ENCODE assay signal across 8 mouse cellular contexts in the genomic region with DNA sequence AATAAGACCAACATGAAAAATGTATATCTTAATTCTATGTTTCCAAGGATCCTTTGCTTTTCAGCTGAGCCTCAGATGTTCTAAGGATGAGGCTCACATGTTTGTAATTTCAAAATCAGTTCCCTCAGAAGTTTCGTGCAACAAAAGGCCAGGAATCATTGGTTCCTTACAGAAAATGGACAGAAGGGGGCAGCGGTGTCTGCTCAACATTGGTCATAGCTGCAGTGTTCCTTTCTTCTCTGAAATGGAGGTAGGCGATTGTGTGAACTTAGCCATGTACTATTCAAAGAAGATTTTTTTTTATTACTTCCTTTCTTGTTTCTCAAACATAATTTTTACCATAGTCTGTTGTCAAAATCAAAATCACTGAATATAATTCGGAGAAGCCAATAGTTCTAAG.
DNase-seq lines count a peak whose midpoint lies in the region; ATAC-seq and TF ChIP-seq lines count a peak whose summit lies in the region.

No protein-coding gene starts in this region.

- intact Hi-C loops in left cerebral cortex, postnatal 14 days (cut with DNase I), result loop anchor here (2.0 kb wide), 1 partner anchor 1694 kb away; no protein-coding TSS in a partner anchor

- H3K9ac ChIP-seq in midbrain, embryonic 14.5 days (replicated peaks; ENCODE audit: low read length), result no peak overlapping the region

- H3K4me3 ChIP-seq in cerebellum, adult 2 months (replicated peaks; ENCODE audit: insufficient read depth, low read depth, low read length), result no peak overlapping the region
- no peak overlapping the region for H3K4me3 ChIP-seq in midbrain, embryonic 14.5 days (replicated peaks; ENCODE audit: low read depth, low read length)
- no peak overlapping the region for H3K4me3 ChIP-seq in midbrain, embryonic 10.5 days

- no peak for TF ChIP-seq POLR2A in cerebellum, adult 2 months (IDR thresholded peaks at IDR 0.05; ENCODE audit: borderline replicate concordance, insufficient read depth, low read length)

- peak; percentile 7 to 13 for DNase-seq in cerebellum, adult 2 months
- no peak for DNase-seq in cerebellum, adult 11-12 months
- peak; percentile 67 for DNase-seq in midbrain, embryonic 14.5 days
- DNase-seq in midbrain, embryonic 10.5 days (ENCODE audit: low spot score), result no peak
- DNase-seq in adrenal gland, adult 8-10 months, result peak; percentile 18
- DNase-seq in gastrocnemius, postnatal 25 days, result peak; percentile 36
- peak; percentile 58 to 62 for DNase-seq in left cerebral cortex, postnatal 14 days (ENCODE audit: low spot score in 2 of 2)
- DNase-seq in splenic B cell, adult 2 months (ENCODE audit: low read depth, low spot score), result peak; percentile 5

- no peaks in the 10 kb centered on the region for H3K36me3 ChIP-seq in midbrain, embryonic 14.5 days (ENCODE audit: control insufficient read depth, insufficient read depth, low read length)
- no peaks in the 10 kb centered on the region for H3K36me3 ChIP-seq in midbrain, embryonic 10.5 days
- H3K36me3 ChIP-seq in splenic B cell, adult 2 months (ENCODE audit: control insufficient read depth, insufficient read depth, low read length, poor library complexity, severe bottlenecking), result no peaks in the 10 kb centered on the region

- H3K27ac ChIP-seq in cerebellum, adult 2 months (ENCODE audit: insufficient read depth, low read length), result no peak overlapping the region
- no peak overlapping the region for H3K27ac ChIP-seq in midbrain, embryonic 14.5 days (replicated peaks; ENCODE audit: low read depth, low read length)
- no peak overlapping the region for H3K27ac ChIP-seq in midbrain, embryonic 10.5 days (replicated peaks)

- no peaks in the 10 kb centered on the region for H3K4me1 ChIP-seq in cerebellum, adult 2 months (ENCODE audit: control insufficient read depth, insufficient read depth, low read length)
- H3K4me1 ChIP-seq in midbrain, embryonic 14.5 days (ENCODE audit: control insufficient read depth, insufficient read depth, low read length), result no peaks in the 10 kb centered on the region
- no peaks in the 10 kb centered on the region for H3K4me1 ChIP-seq in midbrain, embryonic 10.5 days

- ATAC-seq in midbrain, embryonic 14.5 days (ENCODE audit: low FRiP score, low TSS enrichment), result no peak

- no peak overlapping the region for H3K4me2 ChIP-seq in midbrain, embryonic 14.5 days (ENCODE audit: low read length)

- no peaks in the 10 kb centered on the region for H3K9me3 ChIP-seq in midbrain, embryonic 14.5 days (ENCODE audit: control insufficient read depth, low read length)
- H3K9me3 ChIP-seq in midbrain, embryonic 10.5 days (replicated peaks), result no peaks in the 10 kb centered on the region

- 38% methylated on average over 4 of the region's 4 CpGs for WGBS in cerebellum, adult 2 months
- WGBS in midbrain, embryonic 14.5 days, result 45% methylated on average over 4 of the region's 4 CpGs
- WGBS in midbrain, embryonic 10.5 days, result 42% methylated on average over 4 of the region's 4 CpGs

- H3K27me3 ChIP-seq in cerebellum, adult 2 months (ENCODE audit: control insufficient read depth, insufficient read depth, low read length), result no peaks in the 10 kb centered on the region
- H3K27me3 ChIP-seq in midbrain, embryonic 14.5 days (ENCODE audit: control insufficient read depth, insufficient read depth, low read length), result no peaks in the 10 kb centered on the region
- H3K27me3 ChIP-seq in midbrain, embryonic 10.5 days (ENCODE audit: low read depth, poor library complexity, severe bottlenecking), result no peaks in the 10 kb centered on the region
- H3K27me3 ChIP-seq in splenic B cell, adult 2 months (ENCODE audit: control insufficient read depth, insufficient read depth, low read length, poor library complexity, severe bottlenecking), result no peaks in the 10 kb centered on the region

- peak; percentile 29; the same call in 1 of the 2 replicates for TF ChIP-seq CTCF in cerebellum, adult 2 months (IDR thresholded peaks at IDR 0.05; ENCODE audit: borderline replicate concordance, insufficient read depth, low read depth, low read length)

Comparison
In these comparisons a context has a peak if more than half of its experiments do, and no peak if none do; other contexts are left out.
1. DNase-seq: peak in cerebellum, adult 2 months (2 of 2), midbrain, embryonic 14.5 days (single experiment), adrenal gland, adult 8-10 months (single experiment), gastrocnemius, postnatal 25 days (single experiment), left cerebral cortex, postnatal 14 days (2 of 2) and splenic B cell, adult 2 months (single experiment); none in cerebellum, adult 11-12 months (single experiment) and midbrain, embryonic 10.5 days (single experiment).